Mouse (Mus musculus) embryonic stem cell, embryonic (primary cell): Measurements from ENCODE around the gene Stn1.

Source experiments
- CTCF ChIA-PET, 4 experiments: fragments of 300-600 bp in 2 of 4; fragments of 350-600 bp in 2 of 4; sonication (Branson Sonifier 250); formaldehyde crosslinking; loops; one replicate each; lab custom pipeline; 2022; ENCODE audit warnings: inconsistent platforms in 2 of 4; lab: Charles Lee
- POLR2A ChIA-PET, 4 experiments: fragments of 300-600 bp in 2 of 4; fragments of 350-600 bp in 2 of 4; sonication (Branson Sonifier 250); formaldehyde crosslinking; loops; one replicate each; lab custom pipeline; 2022; ENCODE audit warnings: antibody characterized with exemption in 4 of 4, inconsistent platforms in 1 of 4; lab: Charles Lee

The Stn1 gene

DNA sequence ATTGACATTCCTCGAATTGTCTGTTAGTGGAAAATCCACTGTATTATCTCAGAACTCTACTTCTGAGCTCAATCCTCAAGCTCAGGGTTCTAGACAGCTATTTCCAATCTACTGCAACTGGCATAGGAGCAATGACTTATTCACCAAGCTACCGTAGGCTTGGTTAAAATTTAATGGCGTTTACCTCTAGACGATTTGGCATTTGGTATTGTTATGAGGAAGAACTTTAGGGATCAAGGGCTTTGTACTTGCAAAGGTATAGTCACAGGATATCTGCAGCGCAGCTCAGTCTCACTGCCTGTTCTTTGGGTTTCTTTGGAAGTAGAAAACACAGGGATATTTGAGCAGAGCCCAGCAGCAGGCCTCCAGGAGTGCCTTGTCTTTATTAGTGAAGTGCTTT lies 21.8 kb upstream of the Stn1 start:
- CTCF ChIA-PET = no interaction called here
- POLR2A ChIA-PET = interaction anchor here in 1 of 4 experiments (1.3 kb wide), 1 partner anchor 10 kb away, joined by 7 read pairs; no protein-coding TSS in a partner anchor

DNA sequence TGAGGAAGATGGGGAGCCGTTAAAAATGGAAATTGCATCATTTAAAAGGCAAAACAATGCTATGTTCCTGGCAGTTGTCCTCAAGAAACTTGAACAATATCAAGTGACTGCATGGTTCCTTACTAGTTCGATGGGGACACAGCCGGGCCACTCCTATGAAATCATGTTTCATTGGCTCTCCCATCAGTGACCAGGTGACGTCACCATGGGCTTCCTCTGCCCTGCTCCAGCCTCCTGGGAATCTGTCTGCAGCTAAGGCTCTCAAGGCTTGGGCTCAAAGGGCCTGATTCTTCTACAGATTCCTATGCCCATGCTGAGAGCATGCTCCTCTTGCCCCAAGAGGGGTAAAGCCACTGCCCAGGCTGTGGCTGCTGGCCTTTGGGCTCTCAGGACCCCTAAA lies 12.3 kb upstream of the Stn1 start:
- ChIA-PET POLR2A (interaction anchor here in 1 of 4 experiments (1.0 to 1.4 kb wide), 3 partner anchors 13 to 36 kb away, joined by 3 to 9 read pairs (median 3); partner anchors contain the start of gene Stn1), CTCF (interaction anchor here in 2 of 4 experiments (0.6 kb wide), 2 partner anchors 22 to 147 kb away, joined by 3 read pairs; no protein-coding TSS in a partner anchor)

DNA sequence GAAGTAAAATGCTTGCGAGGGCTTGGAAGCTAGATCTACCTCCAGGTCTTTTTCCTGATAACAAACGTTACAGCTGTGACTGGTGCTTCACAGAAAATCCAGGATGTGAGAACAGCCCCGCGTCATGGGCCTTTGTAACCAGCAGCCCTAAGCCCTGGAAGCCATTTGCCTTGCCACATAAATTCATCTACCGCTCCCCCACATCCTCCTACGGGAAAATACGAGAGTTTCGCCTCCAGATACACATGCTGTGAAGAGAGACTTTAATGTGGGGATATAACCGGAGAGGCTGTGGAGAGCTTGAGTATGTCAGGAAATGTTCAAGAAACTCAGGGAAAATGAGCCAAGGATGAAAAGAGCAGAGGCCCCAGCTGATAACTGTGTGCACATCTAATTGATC lies 11.9 kb upstream of the Stn1 start:
- CTCF ChIA-PET = interaction anchor here in 2 of 4 experiments (0.6 kb wide), 2 partner anchors 21 to 147 kb away, joined by 3 read pairs; no protein-coding TSS in a partner anchor
- POLR2A ChIA-PET = interaction anchor here in 1 of 4 experiments (0.7 to 1.4 kb wide), 4 partner anchors 9 to 36 kb away, joined by 3 to 9 read pairs (median 5); partner anchors contain the start of gene Stn1

DNA sequence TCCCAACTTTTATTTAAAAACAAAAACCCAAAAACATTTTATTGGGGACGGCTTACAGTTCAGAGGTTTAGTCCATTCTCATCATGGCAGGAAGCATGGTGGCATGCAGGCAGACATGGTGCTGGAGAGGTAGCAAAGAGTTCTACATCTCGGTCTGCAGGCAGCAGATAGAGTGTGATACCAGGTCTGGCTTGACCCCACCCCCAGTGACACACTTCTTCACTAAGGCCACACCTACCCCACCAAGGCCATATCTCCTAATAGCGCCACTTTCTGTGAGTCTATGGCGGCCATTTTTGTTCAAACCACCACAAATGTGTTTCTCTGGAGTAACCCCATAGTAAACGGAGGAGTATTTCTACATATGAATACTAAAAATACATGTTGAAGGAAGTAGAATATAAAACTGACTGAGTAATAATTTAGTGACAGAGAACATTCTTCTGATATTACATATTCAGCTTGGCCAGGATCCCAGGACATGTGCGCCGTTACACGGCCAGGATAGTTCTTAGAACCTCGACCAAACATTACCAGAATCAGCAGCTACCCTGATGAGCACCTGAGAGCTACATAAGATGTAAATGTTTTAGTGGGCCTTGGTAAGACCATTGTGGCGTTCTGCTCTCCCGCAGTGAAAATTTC lies 11.2 kb upstream of the Stn1 start:
- CTCF ChIA-PET = no interaction called here

DNA sequence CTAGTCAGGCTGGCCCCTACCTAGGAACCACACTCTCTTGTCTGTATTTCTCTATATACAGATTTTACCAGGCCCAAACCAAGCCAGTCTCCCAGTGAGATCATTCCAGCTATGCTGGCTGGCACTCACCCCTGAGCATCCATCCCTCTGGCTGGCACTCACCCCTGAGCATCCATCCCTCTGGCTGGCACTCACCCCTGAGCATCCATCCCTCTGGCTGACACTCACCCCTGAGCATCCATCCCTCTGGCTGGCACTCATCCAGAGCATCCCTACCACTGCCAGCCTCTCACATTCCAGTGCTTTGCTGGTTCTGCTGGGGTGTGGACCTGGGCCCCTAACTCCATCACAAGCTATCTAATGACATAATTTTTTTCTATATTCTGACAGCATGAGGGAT lies 8.2 kb upstream of the Stn1 start:
- CTCF ChIA-PET = interaction anchor here in 1 of 4 experiments (0.6 kb wide), 1 partner anchor 45 kb away, joined by 4 read pairs; no protein-coding TSS in a partner anchor

More for the DNA sequence above, 11.2 kb upstream of the Stn1 start:
- POLR2A ChIA-PET = interaction anchor here in 1 of 4 experiments (0.7 to 1.4 kb wide), 2 partner anchors 10 to 23 kb away, joined by 3 to 7 read pairs; no protein-coding TSS in a partner anchor

DNA sequence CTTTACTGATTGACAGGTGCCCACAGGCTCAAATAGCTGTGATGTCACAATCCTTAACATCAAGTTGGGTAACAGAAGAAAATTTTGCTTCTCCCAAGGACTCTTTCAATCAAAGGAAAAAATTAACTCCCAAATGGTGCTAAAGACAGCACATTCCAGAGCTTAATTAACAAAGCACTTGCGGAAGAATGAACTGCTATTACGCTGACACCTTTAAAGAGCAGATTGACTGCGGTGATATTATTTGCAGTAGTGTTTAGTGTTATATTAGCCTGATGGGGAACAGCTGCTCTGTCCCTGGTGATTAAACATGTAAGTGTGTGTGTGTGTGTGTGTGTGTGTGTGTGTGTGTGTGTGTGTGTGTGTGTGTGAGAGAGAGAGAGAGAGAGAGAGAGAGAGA lies 7.7 kb upstream of the Stn1 start:
- CTCF ChIA-PET = interaction anchor here in 1 of 4 experiments (0.6 to 0.7 kb wide), 2 partner anchors 13 to 161 kb away, joined by 5 to 9 read pairs; no protein-coding TSS in a partner anchor
- POLR2A ChIA-PET = interaction anchor here in 2 of 4 experiments (0.7 to 1.7 kb wide), 3 partner anchors 9 to 16 kb away, joined by 3 to 4 read pairs (median 4); no protein-coding TSS in a partner anchor

More for the DNA sequence above, 8.2 kb upstream of the Stn1 start:
- POLR2A ChIA-PET = interaction anchor here in 2 of 4 experiments (0.6 to 1.7 kb wide), 3 partner anchors 8 to 142 kb away, joined by 4 to 5 read pairs (median 4); no protein-coding TSS in a partner anchor

DNA sequence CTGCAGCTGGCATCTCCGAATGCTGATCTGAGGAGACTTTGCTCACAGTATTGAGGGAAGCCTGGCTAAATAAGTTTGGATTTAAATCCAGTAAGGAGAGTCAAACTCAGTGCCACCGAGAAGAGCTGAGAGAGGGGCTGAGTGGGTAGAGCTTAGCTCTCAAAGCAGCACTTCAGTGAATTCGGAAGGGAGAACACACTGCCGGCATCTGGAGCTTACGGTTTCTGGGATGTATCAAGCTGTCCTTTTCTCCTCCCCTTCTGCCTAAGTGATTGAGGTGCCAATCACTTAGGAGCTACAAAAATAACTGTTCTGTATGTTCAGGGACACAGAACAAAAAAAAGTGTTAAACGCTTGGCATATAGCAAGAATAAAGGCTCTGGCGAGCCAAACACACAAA lies 5.1 kb upstream of the Stn1 start:
- POLR2A ChIA-PET = interaction anchor here in 3 of 4 experiments (0.5 to 1.4 kb wide), 6 partner anchors 11 to 189 kb away, joined by 3 to 5 read pairs (median 3); partner anchors contain the start of gene Sfr1 (in 1 of the 3)

DNA sequence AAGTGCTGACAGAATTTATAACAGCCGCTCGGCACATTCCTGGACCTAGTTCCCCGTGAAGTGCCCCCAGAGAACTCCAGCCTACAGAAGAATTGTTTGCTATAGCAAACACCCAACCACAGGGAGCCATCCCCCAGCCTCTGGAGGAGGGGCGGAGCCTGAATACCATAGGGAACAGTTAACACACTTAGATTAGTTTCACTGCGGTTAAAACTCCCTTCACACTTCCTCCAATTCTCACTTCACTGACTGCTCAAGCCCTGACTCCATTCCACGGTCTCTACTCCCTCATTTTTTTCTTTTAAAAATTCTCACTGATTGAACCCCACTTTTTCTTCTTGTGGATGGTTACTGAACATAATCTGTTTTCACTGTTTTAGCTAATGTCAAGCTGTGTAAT lies 1.5 kb upstream of the Stn1 start:
- ChIA-PET CTCF (interaction anchor here in 2 of 4 experiments (0.6 to 1.3 kb wide), 5 partner anchors 121 to 1099 kb away, joined by 3 to 6 read pairs (median 3); no protein-coding TSS in a partner anchor), POLR2A (interaction anchor here in 2 of 4 experiments (0.5 to 1.5 kb wide), 3 partner anchors 13 to 282 kb away, joined by 3 to 6 read pairs (median 3); no protein-coding TSS in a partner anchor)

More for the DNA sequence above, 5.1 kb upstream of the Stn1 start:
- CTCF ChIA-PET = interaction anchor here in 1 of 4 experiments (0.6 to 1.0 kb wide), 2 partner anchors 10 to 230 kb away, joined by 3 to 7 read pairs; no protein-coding TSS in a partner anchor

DNA sequence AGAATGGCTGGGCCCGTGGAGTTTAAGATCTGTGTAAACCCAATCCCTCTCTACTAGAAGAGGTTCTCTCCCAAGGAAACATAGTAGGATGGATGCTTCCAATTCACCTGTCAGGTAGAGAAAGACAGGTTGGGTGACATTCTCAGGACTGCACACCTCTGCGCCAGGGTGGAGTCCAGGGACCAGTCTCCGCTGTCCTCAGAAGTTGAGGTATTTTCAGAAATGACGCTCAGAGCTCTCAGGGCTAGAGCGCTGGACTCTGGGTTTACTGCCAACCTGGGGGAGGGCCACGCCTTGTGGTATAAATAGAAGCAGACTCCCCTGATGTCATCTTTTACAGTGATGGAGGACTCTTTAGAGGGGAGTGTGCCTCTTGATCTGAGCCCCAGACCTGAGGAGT lies 572 bp upstream of the Stn1 start:
- ChIA-PET CTCF (no interaction called here), POLR2A (interaction anchor here in 2 of 4 experiments (0.6 to 1.0 kb wide), 4 partner anchors 15 to 297 kb away, joined by 3 to 5 read pairs (median 3); no protein-coding TSS in a partner anchor)

DNA sequence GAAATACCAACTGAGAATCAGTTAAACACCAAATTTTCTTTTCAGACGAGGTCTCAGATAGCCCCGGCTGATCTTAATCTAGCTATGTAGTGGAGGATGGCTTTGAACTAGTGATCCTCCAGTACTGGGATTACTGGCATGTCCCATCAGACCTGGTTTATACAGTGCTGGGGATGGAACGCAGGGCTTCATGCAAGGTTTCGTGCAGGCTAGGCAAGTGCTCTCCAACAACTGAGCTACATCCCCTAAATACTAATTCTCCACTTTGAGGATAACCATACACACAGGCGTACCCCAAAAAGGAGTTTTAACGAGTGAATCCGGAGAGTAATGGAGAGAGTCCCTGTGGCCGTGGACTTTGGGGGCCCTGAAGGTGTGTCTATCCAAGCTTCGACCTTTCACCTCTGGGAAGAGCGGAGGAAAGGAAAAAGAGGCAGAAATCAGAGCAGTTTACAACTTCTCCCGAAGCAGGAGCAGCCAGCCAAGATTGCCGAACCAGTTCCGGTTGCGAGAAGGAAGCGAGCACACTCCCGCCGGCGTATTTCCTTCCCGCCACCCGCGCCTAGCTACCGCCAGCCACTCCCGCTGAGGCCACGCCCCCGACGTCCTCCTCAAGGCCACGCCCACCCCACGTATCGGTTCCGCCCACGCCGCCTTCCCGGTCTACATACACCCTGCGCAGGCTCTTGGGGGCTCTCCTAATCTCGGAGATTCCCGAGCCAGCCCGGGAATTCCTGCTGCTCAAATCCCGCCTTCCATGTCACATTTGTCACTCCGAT lies 597 bp downstream of the Stn1 start:
- ChIA-PET POLR2A (interaction anchor here in 3 of 4 experiments (0.5 to 3.4 kb wide), 46 partner anchors 8 to 1751 kb away, joined by 3 to 19 read pairs (median 3); partner anchors contain the start of genes Slk (in 2 of the 3), Gsto1 (in 1 of the 3), Gsto2 (in 1 of the 3) and Sfr1 (in 1 of the 3)), CTCF (interaction anchor here in 3 of 4 experiments (0.6 to 1.3 kb wide), 10 partner anchors 32 to 295 kb away, joined by 3 to 7 read pairs (median 3); partner anchors contain the start of gene Sfr1 (in 1 of the 3))

DNA sequence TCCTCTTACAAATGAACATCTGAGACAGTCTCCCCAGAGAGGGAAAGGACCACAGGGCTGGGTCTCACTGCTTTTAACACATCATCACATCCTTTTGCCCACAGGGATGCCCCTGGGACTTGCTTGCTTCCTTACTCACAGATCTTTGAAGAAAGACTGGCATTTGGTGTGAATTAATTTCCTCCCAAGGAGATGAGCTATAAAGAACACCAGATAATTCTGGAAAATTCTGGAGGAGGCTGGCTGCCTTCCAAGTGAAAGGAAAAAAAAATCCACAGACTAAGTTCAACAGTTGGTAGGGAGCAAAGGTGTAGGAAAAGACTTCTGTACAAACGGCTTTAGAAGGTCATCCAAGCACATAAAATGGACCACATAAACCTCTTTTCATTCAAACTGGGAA lies 3.2 kb downstream of the Stn1 start:
- ChIA-PET CTCF (no interaction called here), POLR2A (interaction anchor here in 3 of 4 experiments (0.6 to 3.4 kb wide), 4 partner anchors 17 to 680 kb away, joined by 3 to 19 read pairs (median 6); no protein-coding TSS in a partner anchor)

DNA sequence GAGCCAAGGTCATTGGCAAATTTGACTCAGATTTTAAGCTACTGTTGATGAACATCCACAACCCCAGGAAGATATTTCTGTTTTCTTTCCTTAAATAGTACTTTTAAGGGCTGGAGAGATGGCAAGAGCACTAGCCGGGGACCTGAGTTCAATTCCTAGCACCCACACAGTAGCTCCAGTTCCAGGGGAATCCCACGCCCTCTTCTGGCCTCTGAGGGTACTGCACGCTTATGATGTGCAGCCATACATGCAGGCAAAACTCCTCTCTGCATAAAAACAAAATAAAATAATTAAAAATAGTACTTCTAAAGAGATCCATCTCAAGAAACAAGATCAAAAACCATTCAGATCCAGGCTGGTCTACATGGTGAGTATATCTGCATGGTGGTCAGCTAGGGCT lies 4.9 kb downstream of the Stn1 start:
- POLR2A ChIA-PET = interaction anchor here in 3 of 4 experiments (0.5 to 2.1 kb wide), 9 partner anchors 13 to 338 kb away, joined by 3 to 4 read pairs (median 3); partner anchors contain the start of gene Gsto1 (in 1 of the 3)
- CTCF ChIA-PET = interaction anchor here (0.5 to 1.5 kb wide), 22 partner anchors 9 to 376 kb away, joined by 3 to 14 read pairs (median 4); partner anchors contain the start of gene Slk (in 1 of the 4)

DNA sequence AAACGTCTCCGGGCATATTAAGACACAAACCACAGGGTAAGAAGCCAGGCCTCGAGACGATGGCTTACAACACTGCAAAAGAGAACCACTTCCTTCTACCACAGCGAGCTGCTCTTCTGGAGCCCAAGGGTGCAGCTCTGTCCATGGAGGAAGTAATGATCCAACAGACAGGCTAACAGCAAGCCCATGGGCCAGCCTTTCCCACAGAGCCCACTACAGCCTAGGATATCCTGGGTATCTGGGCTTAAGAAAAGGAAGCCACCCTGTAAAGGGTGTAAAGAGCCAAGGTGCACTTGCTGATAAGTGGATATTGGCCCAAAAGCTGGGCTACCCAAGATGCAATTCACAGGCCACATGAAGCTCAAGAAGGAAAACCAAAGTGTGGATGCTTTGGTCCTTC lies 6.0 kb downstream of the Stn1 start:
- POLR2A ChIA-PET = interaction anchor here in 3 of 4 experiments (0.5 to 2.1 kb wide), 3 partner anchors 12 to 32 kb away, joined by 3 to 4 read pairs (median 4); no protein-coding TSS in a partner anchor

DNA sequence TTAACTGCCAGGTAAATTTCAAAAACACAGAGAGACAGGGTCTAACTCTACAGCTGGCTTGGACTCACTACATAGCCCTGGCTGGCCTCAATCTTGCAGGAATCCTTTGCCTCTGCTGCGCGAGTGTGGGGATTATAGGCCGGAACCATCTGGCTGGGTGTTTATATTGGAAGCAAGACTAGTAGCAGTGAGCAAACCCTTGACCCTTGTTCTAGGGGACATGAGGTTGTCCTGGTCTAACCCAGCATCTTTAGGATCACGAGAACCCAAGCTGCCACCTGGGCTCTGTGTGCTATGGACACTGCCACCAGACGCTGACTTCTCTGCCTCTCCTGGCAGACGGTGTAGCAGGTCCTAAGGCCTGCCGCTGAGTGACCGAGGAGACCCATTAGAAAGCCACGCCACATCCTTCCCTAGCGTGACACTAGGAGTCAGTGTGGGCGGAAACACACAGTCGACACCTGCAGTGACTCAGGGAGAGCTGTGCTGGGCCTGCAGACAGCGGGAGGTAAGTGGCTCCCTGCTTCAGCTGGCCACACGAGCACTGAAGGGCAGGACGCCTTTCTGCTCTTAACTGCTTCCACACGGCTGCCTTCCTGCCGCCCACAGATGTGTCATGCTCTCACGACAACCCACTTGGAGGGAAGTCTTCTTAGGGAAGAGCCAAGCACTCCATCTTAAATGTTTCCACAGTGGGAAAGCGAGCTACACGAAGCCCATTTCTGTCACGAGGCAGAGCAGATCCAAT lies 10.9 kb downstream of the Stn1 start:
- ChIA-PET CTCF (interaction anchor here in 2 of 4 experiments (1.0 to 1.4 kb wide), 2 partner anchors 9 to 170 kb away, joined by 3 to 5 read pairs; no protein-coding TSS in a partner anchor), POLR2A (interaction anchor here in 3 of 4 experiments (0.6 to 1.2 kb wide), 4 partner anchors 10 to 54 kb away, joined by 3 to 5 read pairs (median 3); partner anchors contain the start of gene Stn1 (in 2 of the 3))

More for the DNA sequence above, 6.0 kb downstream of the Stn1 start:
- CTCF ChIA-PET = interaction anchor here in 2 of 4 experiments (1.1 to 1.5 kb wide), 5 partner anchors 54 to 378 kb away, joined by 3 to 14 read pairs (median 4); no protein-coding TSS in a partner anchor

DNA sequence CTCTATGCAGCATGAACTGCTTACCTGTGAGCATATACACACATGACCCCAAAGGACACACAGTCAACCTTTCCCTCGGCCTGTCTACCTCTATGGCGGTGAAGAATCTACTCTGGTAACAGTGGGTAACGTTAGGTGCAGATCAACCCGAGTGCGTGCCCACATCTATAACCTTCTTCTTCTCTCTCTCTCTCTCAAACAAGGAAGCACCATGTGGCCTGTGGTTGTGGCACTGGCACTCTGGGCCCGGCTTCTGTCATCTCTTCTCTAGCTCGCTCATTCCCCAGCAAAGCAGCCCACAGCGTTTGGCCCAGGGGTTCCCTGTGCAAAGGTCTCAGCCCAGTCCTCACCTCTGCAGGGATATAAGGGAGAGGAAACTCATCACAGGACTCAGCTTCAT lies 12.4 kb downstream of the Stn1 start:
- ChIA-PET CTCF (no interaction called here), POLR2A (interaction anchor here in 1 of 4 experiments (3.0 kb wide), 1 partner anchor 11 kb away, joined by 9 read pairs; the partner anchor contains the start of gene Stn1)

DNA sequence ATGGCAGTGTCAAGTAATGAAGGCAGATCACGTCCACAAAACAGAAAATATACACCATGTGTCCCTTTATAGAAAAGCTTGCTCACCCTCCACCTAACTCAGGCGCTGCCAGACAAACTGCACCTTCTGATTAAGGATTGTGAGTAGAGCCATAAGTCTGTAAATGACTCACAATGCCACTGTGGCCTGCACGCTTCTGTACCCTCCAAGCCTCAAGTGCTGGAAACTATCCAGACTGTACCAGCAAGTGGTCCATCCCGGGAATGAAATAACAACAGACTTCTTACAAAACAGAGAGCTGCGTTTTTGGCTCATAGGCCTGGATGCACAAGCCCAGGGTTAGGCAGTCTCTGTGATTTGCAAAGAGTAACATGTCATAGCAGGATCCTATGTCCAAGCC lies 15.9 kb downstream of the Stn1 start:
- ChIA-PET POLR2A (no interaction called here), CTCF (no interaction called here)
